Mouse (Mus musculus) kidney, embryonic 15.5 days (tissue): ENCODE measurements around the gene Fiz1. TPM values are rescaled to one million over a fixed set of nuclear protein-coding genes. Genes with fewer than 3 reads are reported as not detected.

Experiments
- ATAC-seq: fragments of 200-750 bp; cut with Nextera tagmentation; replicated peaks from 2 replicates; pipeline ENCODE4 v1.8.0; 2017; ENCODE audit warnings: moderate TSS enrichment; ENCODE audit not compliant: low FRiP score
- H3K27ac ChIP-seq: fragments of 300-500 bp; sonication (generic); 2 replicates; pipeline ENCODE4 v1.5.1; 2015; ENCODE audit warnings: mild to moderate bottlenecking, inconsistent platforms
- H3K27me3 ChIP-seq: fragments of 300-500 bp; sonication (generic); 2 replicates; pipeline ENCODE4 v1.6.1; 2015; ENCODE audit warnings: inconsistent platforms
- H3K36me3 ChIP-seq: fragments of 300-500 bp; sonication (generic); 2 replicates; pipeline ENCODE4 v1.6.1; 2015; ENCODE audit warnings: inconsistent platforms
- H3K4me1 ChIP-seq: fragments of 300-500 bp; sonication (generic); 2 replicates; pipeline ENCODE4 v1.6.1; 2015; ENCODE audit warnings: inconsistent platforms
- H3K4me2 ChIP-seq: fragments of 300-500 bp; sonication (generic); 2 replicates; pipeline ENCODE4 v1.6.1; 2015; ENCODE audit warnings: moderate library complexity, mild to moderate bottlenecking, inconsistent platforms
- H3K4me3 ChIP-seq: fragments of 300-500 bp; sonication (generic); replicated peaks from 2 replicates; pipeline ENCODE4 v1.5.1; 2015; ENCODE audit warnings: mild to moderate bottlenecking, inconsistent platforms
- H3K9ac ChIP-seq: fragments of 300-500 bp; sonication (generic); 2 replicates; pipeline ENCODE4 v1.6.1; 2015; ENCODE audit warnings: mild to moderate bottlenecking, inconsistent platforms
- H3K9me3 ChIP-seq: fragments of 300-500 bp; sonication (generic); replicated peaks from 2 replicates; pipeline ENCODE4 v1.6.1; 2016; ENCODE audit warnings: inconsistent platforms
- WGBS: fragments of 180-500 bp; shearing (Covaris S2); methylation state at CpG from one replicate; pipeline ENCODE4 v1.1.7; 2015; ENCODE audit warnings: mixed read lengths; 5-methylcytosine and 5-hydroxymethylcytosine counted together
- polyA plus RNA-seq: library from polyadenylated mRNA; unstranded; fragments of >200 nt; fragmentation: Nextera tagmentation; extraction: Ambion mirVana; gene quantifications from 2 replicates; pipeline ENCODE4 v1.2.1, GENCODE M21; 2015

The Fiz1 gene
- polyA plus RNA-seq, 1 experiment from 2014 or later, result 53.1 TPM

- H3K9ac ChIP-seq, result peak overlapping the region; percentile 71
- peak overlapping the region; percentile 87 for H3K4me2 ChIP-seq
- no peak overlapping the region for H3K27ac ChIP-seq
- no peaks in the 10 kb centered on the region for H3K36me3 ChIP-seq
- H3K9me3 ChIP-seq, result no peaks in the 10 kb centered on the region
- peaks cover 64% of the 10 kb centered on the region for H3K27me3 ChIP-seq
- WGBS, result 9% methylated on average over 32 of the region's 32 CpGs
- peaks cover 63% of the 10 kb centered on the region for H3K4me1 ChIP-seq
- no peak for ATAC-seq
- peak overlapping the region; percentile 64 for H3K4me3 ChIP-seq
Measured at GRCm38 (mm10) chr7:5053456-5054179, 39.1 kb upstream of the Fiz1 start.

GRCm38 (mm10) chr7:5052931-5053343 lies 38.4 kb upstream of the Fiz1 start:
- H3K9me3 ChIP-seq, result no peaks in the 10 kb centered on the region
- H3K9ac ChIP-seq, result peak overlapping the region; percentile 71
- H3K27me3 ChIP-seq, result peaks cover 59% of the 10 kb centered on the region
- 0 out of 2 replicates have a peak overlapping the region, but pooled peaks have one; percentile 14 for H3K27ac ChIP-seq
- ATAC-seq, result no peak
- H3K4me1 ChIP-seq, result peaks cover 59% of the 10 kb centered on the region
- H3K4me3 ChIP-seq, result peak overlapping the region; percentile 64
- peak overlapping the region; percentile 87 for H3K4me2 ChIP-seq
- H3K36me3 ChIP-seq, result no peaks in the 10 kb centered on the region
- 3% methylated on average over 45 of the region's 45 CpGs for WGBS

- no peaks in the 10 kb centered on the region for H3K36me3 ChIP-seq
- peak overlapping the region; percentile 84 for H3K27ac ChIP-seq
- peaks cover 54% of the 10 kb centered on the region for H3K4me1 ChIP-seq
- ATAC-seq, result no peak
- H3K4me2 ChIP-seq, result peak overlapping the region; percentile 87
- WGBS, result under 1% methylated on average over 12 of the region's 12 CpGs
- H3K27me3 ChIP-seq, result peaks cover 54% of the 10 kb centered on the region
- peak overlapping the region; percentile 64 for H3K4me3 ChIP-seq
- no peaks in the 10 kb centered on the region for H3K9me3 ChIP-seq
- H3K9ac ChIP-seq, result peak overlapping the region; percentile 71
Measured at GRCm38 (mm10) chr7:5052438-5052837, 37.9 kb upstream of the Fiz1 start.

- H3K27me3 ChIP-seq, result peaks cover 47% of the 10 kb centered on the region
- H3K4me1 ChIP-seq, result peaks cover 45% of the 10 kb centered on the region
- H3K27ac ChIP-seq, result peak within 1 kb of the TSS; percentile 84
- WGBS, result 1% methylated on average over 65 of the region's 65 CpGs
- H3K4me2 ChIP-seq, result peak within 1 kb of the TSS; percentile 87
- peak within 1 kb of the TSS; percentile 71 for H3K9ac ChIP-seq
- no peaks in the 10 kb centered on the region for H3K9me3 ChIP-seq
- H3K4me3 ChIP-seq, result peak within 1 kb of the TSS; percentile 64
- ATAC-seq, result peak; percentile 82
- no peaks in the 10 kb centered on the region for H3K36me3 ChIP-seq
Measured at GRCm38 (mm10) chr7:5051193-5052192, 37.0 kb upstream of the Fiz1 start, which contains the start of gene Zfp580. Gene Zfp580, plus strand, starts transcription at chr7:5051538.

- no peak for ATAC-seq
- H3K4me2 ChIP-seq, result no peak overlapping the region
- H3K9me3 ChIP-seq, result no peaks in the 10 kb centered on the region
- no peak overlapping the region for H3K27ac ChIP-seq
- H3K36me3 ChIP-seq, result no peaks in the 10 kb centered on the region
- no peak overlapping the region for H3K4me3 ChIP-seq
- no peak overlapping the region for H3K9ac ChIP-seq
- H3K4me1 ChIP-seq, result peaks cover 14% of the 10 kb centered on the region
- H3K27me3 ChIP-seq, result 0 out of 2 replicates have a peak, but pooled peaks cover 6% of the 10 kb centered on the region
- 33% methylated on average over 2 of the region's 2 CpGs for WGBS
Measured at GRCm38 (mm10) chr7:5047313-5047712, 32.8 kb upstream of the Fiz1 start.

GRCm38 (mm10) chr7:5046112-5046511 lies 31.6 kb upstream of the Fiz1 start:
- Histone ChIP-seq H3K9ac (no peak overlapping the region), H3K4me2 (no peak overlapping the region), H3K9me3 (no peaks in the 10 kb centered on the region), H3K27ac (no peak overlapping the region), H3K4me1 (peaks cover 7% of the 10 kb centered on the region), H3K4me3 (no peak overlapping the region), H3K27me3 (no peaks in the 10 kb centered on the region), H3K36me3 (peaks cover 4% of the 10 kb centered on the region; the same call in 1 of the 2 replicates)
- no peak for ATAC-seq
- 71% methylated on average over 2 of the region's 2 CpGs for WGBS

GRCm38 (mm10) chr7:5044981-5045380 lies 30.5 kb upstream of the Fiz1 start:
- 85% methylated on average over 2 of the region's 2 CpGs for WGBS
- H3K9me3 ChIP-seq, result no peaks in the 10 kb centered on the region
- no peaks in the 10 kb centered on the region for H3K27me3 ChIP-seq
- H3K4me1 ChIP-seq, result no peaks in the 10 kb centered on the region
- H3K9ac ChIP-seq, result no peak overlapping the region
- H3K27ac ChIP-seq, result no peak overlapping the region
- H3K4me2 ChIP-seq, result no peak overlapping the region
- no peak overlapping the region for H3K4me3 ChIP-seq
- H3K36me3 ChIP-seq, result peaks cover 7% of the 10 kb centered on the region; the same call in 1 of the 2 replicates
- no peak for ATAC-seq

GRCm38 (mm10) chr7:5038940-5039339 lies 24.4 kb upstream of the Fiz1 start:
- Histone ChIP-seq H3K36me3 (peaks cover 33% of the 10 kb centered on the region), H3K9me3 (no peaks in the 10 kb centered on the region), H3K4me2 (peak overlapping the region; percentile 62), H3K27me3 (no peaks in the 10 kb centered on the region), H3K4me3 (peak overlapping the region; percentile 67), H3K9ac (peak overlapping the region; percentile 80), H3K27ac (peak overlapping the region; percentile 97; the same call in 1 of the 2 replicates), H3K4me1 (peaks cover 11% of the 10 kb centered on the region; the same call in 1 of the 2 replicates)
- 42% methylated on average over 5 of the region's 5 CpGs for WGBS
- ATAC-seq, result no peak

GRCm38 (mm10) chr7:5038109-5038732 lies 23.7 kb upstream of the Fiz1 start, which contains the start of gene Zfp784:
Gene Zfp784, minus strand, starts transcription at chr7:5038446.
- WGBS, result under 1% methylated on average over 48 of the region's 48 CpGs

GRCm38 (mm10) chr7:5037467-5037866 lies 23.0 kb upstream of the Fiz1 start:
- H3K27me3 ChIP-seq, result no peaks in the 10 kb centered on the region
- H3K36me3 ChIP-seq, result peaks cover 48% of the 10 kb centered on the region
- H3K4me3 ChIP-seq, result peak overlapping the region; percentile 67
- peak overlapping the region; percentile 80; the same call in 1 of the 2 replicates for H3K9ac ChIP-seq
- H3K4me1 ChIP-seq, result peaks cover 11% of the 10 kb centered on the region; the same call in 1 of the 2 replicates
- H3K9me3 ChIP-seq, result no peaks in the 10 kb centered on the region
- H3K27ac ChIP-seq, result peak overlapping the region; percentile 97
- peak overlapping the region; percentile 62 for H3K4me2 ChIP-seq
- ATAC-seq, result no peak
- 91% methylated on average over 8 of the region's 8 CpGs for WGBS

More at GRCm38 (mm10) chr7:5038109-5038732, 23.7 kb upstream of the Fiz1 start, which contains the start of gene Zfp784:
- H3K4me3 ChIP-seq, result peak within 1 kb of the TSS; percentile 67
- peak within 1 kb of the TSS; percentile 97 for H3K27ac ChIP-seq
- peak within 1 kb of the TSS; percentile 62 for H3K4me2 ChIP-seq
- peak within 1 kb of the TSS; percentile 80 for H3K9ac ChIP-seq
- H3K4me1 ChIP-seq, result peaks cover 11% of the 10 kb centered on the region; the same call in 1 of the 2 replicates
- no peaks in the 10 kb centered on the region for H3K9me3 ChIP-seq
- ATAC-seq, result peak; percentile 98
- peaks cover 40% of the 10 kb centered on the region for H3K36me3 ChIP-seq
- H3K27me3 ChIP-seq, result no peaks in the 10 kb centered on the region

- H3K36me3 ChIP-seq, result peaks cover 52% of the 10 kb centered on the region
- peaks cover 2% of the 10 kb centered on the region; the same call in 1 of the 2 replicates for H3K9me3 ChIP-seq
- H3K4me3 ChIP-seq, result no peak overlapping the region
- no peak overlapping the region for H3K9ac ChIP-seq
- H3K27ac ChIP-seq, result no peak overlapping the region
- peaks cover 11% of the 10 kb centered on the region; the same call in 1 of the 2 replicates for H3K4me1 ChIP-seq
- 94% methylated on average over 7 of the region's 7 CpGs for WGBS
- no peak overlapping the region for H3K4me2 ChIP-seq
- ATAC-seq, result no peak
- no peaks in the 10 kb centered on the region for H3K27me3 ChIP-seq
Measured at GRCm38 (mm10) chr7:5037026-5037425, 22.5 kb upstream of the Fiz1 start.
